Mouse (Mus musculus) cerebellum, adult (tissue): ENCODE measurements around the gene Il9.

ENCODE experiments used
- ATAC-seq: cut with Nextera tagmentation; 2 replicates; pipeline ENCODE4 v1.9.2; 2017; ENCODE audit warnings: mild to moderate bottlenecking, moderate library complexity, mixed read lengths; ENCODE audit not compliant: insufficient number of reproducible peaks, low FRiP score, low TSS enrichment

Il9 gene

GRCm38 (mm10) chr13:56482146-56482545 lies at the start of gene Il9:
Gene Il9 (minus strand): TSS chr13:56482246.
- ATAC-seq: no peak

DNA sequence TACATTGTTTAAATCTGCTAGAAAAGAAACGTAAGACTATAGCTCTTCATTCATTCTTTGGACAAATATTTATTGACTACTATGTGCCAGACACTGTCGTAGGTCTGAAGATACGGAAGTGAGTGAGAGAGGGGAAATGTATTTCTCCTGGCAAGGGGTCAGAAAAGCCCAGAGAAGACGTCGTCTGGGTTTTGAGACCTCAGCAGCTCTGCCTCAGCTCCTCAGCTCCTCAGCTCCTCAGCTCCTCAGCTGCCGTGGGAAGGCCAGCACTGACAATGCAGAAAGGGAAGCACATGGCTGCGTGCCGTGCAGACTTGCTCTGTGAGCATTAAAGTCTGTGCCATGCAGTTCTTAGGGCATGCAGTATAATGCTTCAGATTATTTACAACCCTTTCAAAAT lies 47.6 kb upstream of the Il9 start:
- no peak for ATAC-seq

DNA sequence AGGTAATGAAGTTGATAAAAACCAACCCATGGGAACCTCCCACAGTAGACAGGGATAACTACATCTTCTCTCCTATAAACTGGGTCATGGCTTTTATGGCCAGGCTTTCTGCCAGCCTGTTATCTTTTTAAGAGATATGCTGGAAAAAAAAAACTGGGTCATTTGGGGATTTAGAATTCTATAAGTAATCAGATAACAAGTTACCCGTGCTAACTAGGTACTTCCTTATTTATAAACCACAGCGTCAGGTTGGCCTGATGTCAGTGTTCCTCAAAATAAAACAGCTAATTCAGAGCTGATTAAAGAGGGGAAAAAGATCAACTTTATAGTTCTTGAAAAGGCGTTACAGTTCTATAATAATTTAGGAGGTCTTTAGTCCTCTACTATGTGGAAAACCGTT lies 47.0 kb upstream of the Il9 start:
- no peak for ATAC-seq

GRCm38 (mm10) chr13:56528281-56528680 lies 46.2 kb upstream of the Il9 start:
- no peak for ATAC-seq

- no peak for ATAC-seq
These were observed 45.8 kb upstream of the Il9 start for GRCm38 (mm10) chr13:56527846-56528245.

DNA sequence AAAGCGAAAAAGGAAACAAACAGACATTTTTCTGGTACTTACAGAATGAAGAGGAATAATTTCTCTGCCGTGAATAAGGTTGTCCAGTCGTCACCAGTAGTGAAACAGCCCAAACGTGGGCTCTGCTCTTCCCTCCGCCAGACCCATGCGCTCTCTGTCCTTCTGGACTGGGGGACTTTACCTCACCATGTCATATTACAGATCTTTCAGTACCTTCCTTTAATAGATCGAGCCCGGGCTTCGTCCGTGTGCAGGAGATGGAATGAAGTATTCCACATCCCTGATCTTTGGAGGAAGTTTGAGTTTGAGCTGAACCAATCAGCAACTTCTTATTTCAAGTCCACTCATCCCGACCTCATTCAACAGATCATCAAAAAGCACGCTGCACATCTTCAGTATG lies 44.8 kb upstream of the Il9 start:
- no peak for ATAC-seq

GRCm38 (mm10) chr13:56522821-56523167 lies 40.7 kb upstream of the Il9 start:
- peak; percentile 24; the same call in 1 of the 2 replicates for ATAC-seq

DNA sequence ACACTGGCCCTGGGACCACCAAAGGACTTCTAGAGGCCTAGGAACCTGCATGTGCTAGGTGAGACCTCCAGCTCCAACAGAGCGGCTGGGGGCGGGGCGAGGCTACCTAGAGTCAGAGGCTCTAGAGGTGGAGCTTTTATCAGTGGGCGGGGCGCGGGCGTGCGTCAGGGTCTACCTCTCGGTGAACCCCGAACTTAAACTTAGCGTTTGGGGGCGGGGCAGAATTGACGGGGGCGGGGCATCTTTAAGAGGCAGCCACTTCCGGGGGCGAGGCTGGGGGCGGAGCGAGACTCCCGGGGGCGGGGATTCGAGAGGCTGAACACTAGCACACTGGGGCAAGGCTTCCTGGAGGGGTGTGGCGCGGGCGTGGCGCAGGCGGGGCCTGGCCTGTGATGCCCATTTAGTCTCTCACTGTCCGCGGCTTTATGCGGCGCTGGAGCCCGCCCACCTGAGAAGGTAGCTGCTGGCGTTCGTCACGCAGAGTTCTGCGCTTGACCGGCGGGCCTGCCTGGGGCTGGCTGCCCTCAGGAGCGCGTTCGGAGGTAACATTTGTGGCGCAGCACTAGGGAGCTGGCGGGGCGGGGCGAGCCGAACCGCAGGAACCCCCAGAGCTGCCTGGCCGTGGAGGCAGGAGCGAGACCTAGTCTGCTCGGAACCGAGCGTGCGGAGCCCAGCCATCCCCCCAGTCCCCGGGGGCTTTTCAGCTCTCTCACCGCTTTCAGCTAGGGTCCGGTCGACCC lies 40.2 kb upstream of the Il9 start, which contains the start of gene Fbxl21:
Gene Fbxl21 (plus strand): TSS at position 392 of the 740 bp plus-strand sequence.
- peak; percentile 98 for ATAC-seq

GRCm38 (mm10) chr13:56516816-56517215 lies 34.8 kb upstream of the Il9 start:
- no peak for ATAC-seq

DNA sequence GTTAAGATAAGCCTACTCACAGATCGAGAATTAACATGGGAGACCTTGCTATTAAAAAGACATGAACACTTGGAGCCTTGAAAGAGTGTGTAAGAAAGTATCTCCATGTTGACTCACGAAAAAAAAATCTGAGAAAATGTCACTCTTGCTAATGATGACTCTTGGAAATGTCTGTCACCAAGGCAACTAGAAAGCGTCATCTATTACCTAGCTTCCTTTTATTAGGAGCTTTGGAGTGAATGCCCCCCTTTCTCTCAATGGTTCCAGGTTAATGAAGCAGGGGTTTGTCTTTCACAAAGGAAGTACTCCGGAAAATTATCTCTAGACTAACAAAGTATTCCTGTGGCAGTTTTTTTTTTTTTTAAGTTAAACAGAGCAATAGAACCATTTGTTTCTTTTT lies 34.3 kb upstream of the Il9 start:
- ATAC-seq: no peak

DNA sequence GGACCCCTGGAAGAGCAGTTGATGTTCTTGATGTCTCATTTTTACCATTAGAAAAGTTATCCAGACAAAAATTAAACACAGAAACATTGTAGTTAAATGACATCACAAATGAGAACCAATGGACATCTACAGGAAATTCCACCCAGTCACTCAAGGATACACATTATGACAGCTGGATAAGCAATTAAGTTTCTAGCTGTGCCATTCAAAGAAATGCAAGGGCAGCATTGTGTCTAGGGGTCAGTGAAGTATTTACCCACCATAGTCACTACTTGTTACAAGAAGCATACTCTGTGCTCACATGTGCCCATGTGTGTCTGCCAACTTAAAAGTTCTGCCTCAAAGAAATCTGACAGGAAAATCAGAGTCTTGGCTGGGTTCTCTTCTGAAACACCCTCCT lies 31.5 kb upstream of the Il9 start:
- no peak for ATAC-seq

- no peak for ATAC-seq
These were observed 27.8 kb upstream of the Il9 start for GRCm38 (mm10) chr13:56509796-56510195.

GRCm38 (mm10) chr13:56506871-56507496 lies 24.9 kb upstream of the Il9 start:
- no peak for ATAC-seq

DNA sequence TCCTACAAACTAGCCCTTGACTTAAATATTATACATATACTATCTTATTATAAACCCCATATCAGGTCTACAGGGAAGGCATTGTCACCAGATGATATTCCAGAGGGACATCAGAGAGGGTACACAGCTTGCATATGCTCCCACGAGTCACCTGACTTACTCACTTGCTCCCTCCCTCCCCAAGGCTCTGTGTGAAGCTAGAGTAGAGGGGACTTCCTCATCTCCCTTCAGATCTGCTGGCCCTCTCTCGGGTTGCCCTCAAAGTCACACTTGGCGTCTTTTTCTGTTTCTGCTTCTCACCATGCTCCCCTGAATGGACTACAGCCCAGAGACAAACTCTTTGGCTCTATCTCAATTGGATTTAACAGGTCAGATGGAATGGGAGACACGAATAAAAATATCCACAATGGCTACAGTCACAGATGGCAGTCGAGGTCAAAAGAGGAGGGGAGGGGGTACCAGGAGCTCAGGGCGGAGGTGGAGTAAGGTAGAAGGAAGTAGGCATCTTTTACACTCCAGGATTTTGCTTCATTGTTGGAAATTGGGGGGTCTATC lies 19.9 kb upstream of the Il9 start:
- no peak for ATAC-seq

DNA sequence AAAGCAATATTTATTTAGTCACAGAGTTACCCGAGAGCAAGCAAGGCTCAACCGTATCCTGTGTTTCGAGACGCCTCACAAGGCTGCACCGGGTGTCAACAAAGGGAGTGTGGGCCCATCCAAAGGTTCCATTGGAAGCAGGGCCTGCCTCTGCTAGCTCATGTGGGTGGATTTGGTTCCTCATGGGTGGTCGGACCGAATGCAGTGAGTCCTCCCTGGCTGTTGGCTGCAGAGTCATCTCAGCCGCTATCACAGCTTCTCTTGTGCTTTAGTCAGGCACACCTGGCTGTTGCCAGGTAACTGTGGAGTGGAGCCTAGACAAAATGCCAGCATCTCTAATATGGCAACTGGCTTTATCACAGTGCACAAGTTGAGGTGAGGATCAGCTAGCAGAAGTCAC lies 18.6 kb upstream of the Il9 start:
- ATAC-seq: no peak

DNA sequence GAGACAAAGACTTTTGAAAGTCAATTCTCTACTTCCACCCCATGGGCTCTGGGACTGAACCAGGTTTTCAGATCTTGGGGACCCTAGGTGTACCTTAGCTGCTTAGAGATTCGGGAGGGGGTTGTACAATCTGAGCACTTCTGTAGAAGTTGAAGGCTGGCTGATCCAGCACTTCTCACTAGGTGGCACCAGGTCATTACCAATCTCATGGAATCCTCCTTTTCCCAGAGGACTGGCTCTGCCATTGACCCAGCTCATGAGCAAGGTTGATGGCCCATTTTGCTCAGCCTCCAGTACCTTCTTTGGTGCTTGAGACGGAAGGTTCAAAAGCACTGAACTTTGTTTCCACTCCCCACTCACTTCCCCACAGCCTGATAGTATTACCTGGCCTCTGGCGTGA lies 18.1 kb upstream of the Il9 start:
- no peak for ATAC-seq

GRCm38 (mm10) chr13:56494440-56494839 lies 12.4 kb upstream of the Il9 start:
- no peak for ATAC-seq

- no peak for ATAC-seq
These were observed 6.0 kb upstream of the Il9 start for GRCm38 (mm10) chr13:56488012-56488411.

DNA sequence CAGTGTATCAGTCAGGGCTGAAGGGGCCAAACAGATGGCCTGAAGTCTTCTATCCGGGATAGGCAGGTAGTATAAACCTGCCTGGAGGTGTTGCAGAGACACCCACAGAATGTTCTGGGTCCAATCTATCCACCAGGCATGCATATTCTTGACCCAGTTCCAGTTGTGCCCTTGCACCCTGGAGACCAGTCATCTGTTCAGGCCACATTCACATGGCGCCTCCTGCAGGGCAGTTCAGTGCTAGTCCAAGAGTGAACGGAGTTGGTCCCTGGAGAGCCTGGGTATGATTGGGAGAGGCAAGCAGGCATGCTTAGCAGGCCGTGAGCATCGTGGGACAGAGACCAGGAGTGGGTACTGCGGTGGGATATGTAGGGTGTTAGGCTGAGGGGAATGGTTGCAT lies 4.0 kb downstream of the Il9 start:
- no peak for ATAC-seq

- no peak for ATAC-seq
These were observed 4.8 kb downstream of the Il9 start for GRCm38 (mm10) chr13:56477271-56477670.

- no peak for ATAC-seq
These were observed 5.3 kb downstream of the Il9 start for GRCm38 (mm10) chr13:56476790-56477189.

- no peak for ATAC-seq
These were observed 6.7 kb downstream of the Il9 start for GRCm38 (mm10) chr13:56475363-56475762.
